Comparison of ENCODE assay signal across 9 mouse cellular contexts in the genomic region with DNA sequence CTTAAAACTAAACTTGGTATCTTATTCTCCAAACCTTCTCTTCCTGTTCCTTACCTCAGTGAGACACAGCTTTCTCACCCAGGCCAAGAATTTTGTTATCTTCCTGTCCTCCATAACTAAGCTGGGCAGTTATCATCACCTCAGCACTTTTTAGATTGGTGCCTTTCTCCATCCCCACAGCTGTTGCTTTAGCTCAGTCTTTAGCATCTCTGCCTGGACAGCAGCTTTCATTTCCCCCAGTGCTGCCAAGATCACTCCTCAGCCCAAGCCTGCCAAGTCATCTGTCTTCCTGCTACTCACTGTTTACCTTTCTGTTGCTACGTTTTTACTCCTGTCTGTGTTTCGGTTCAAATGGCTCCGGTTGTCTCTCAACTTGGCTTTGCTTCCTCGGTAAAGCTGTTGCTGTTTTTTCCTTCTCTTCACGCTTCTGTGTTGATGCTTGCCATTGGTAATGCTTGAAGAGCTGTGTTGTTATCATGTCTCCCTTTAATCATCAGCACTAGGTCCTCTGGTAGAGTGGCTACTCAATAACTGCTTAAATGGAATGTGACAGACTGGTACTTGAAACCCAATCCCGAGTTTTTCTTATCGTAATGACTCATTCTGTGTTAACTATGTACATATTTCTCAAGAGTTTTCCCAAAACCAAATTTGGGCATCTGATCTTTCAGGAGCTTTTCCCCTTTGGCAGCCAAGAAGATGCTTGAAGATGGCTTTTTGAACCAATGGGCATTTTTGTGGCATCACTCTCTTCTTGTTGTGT. TPM values are rescaled to one million over a fixed set of nuclear protein-coding genes. Genes with fewer than 3 reads are reported as not detected.
DNase-seq lines count a peak whose midpoint lies in the region; ATAC-seq lines count a peak whose summit lies in the region.
"Had no signal": no experiment of that assay in that cellular context is flagged by ENCODE, and none has a peak within 500 bp of the region (broad histone marks: within the 10 kb centered on the region; RNA-seq: fewer than 3 reads in every experiment).

No protein-coding gene starts in this region.

- ATAC-seq in heart, embryonic 15.5 days (replicated peaks; ENCODE audit: insufficient number of reproducible peaks, insufficient read depth, low FRiP score, low read depth) = 0 out of 2 replicates have a peak, but pooled peaks have one; percentile 47
- ATAC-seq in megakaryocyte progenitor cell, adult 5-6 weeks (replicated peaks; ENCODE audit: poor library complexity) = peak; percentile 54

- peak overlapping the region; percentile 51 for H3K4me2 ChIP-seq in heart, embryonic 15.5 days

- no peaks in the 10 kb centered on the region for H3K36me3 ChIP-seq in heart, embryonic 15.5 days

- DNase-seq in heart, adult 11 months = peak; percentile 95
- DNase-seq in heart, postnatal 25 days (ENCODE audit: low spot score) = no peak
- peak; percentile 11 for DNase-seq in CD4-positive, CD25-positive, alpha-beta regulatory T cell, adult 2 months (ENCODE audit: low read depth, low spot score)
- peak; percentile 27 for DNase-seq in embryo, embryonic 10.5 days (ENCODE audit: low spot score)
- DNase-seq in frontal cortex, postnatal 14 days (ENCODE audit: low spot score in 2 of 2) = no peak
- DNase-seq in thymus, postnatal 0 days (ENCODE audit: low spot score) = no peak

- H3K4me3 ChIP-seq in heart, embryonic 15.5 days = 0 out of 2 replicates have a peak overlapping the region, but pooled peaks have one; percentile 16
- H3K4me3 ChIP-seq: erythroblast, embryonic 14.5 days had no signal

- peak overlapping the region; percentile 5 for H3K27ac ChIP-seq in heart, embryonic 15.5 days

- peaks cover 30% of the 10 kb centered on the region for H3K4me1 ChIP-seq in heart, embryonic 15.5 days (replicated peaks)

- no peaks in the 10 kb centered on the region for H3K27me3 ChIP-seq in heart, embryonic 15.5 days

- H3K9ac ChIP-seq in heart, embryonic 15.5 days = no peak overlapping the region

- 6% methylated on average over 7 of the region's 7 CpGs for WGBS in heart, embryonic 15.5 days

- intact Hi-C loops in heart, postnatal 25 days (cut with DNase I) = loop anchor here (5.0 kb wide), 1 partner anchor 46 kb away; no protein-coding TSS in a partner anchor

- no peaks in the 10 kb centered on the region for H3K9me3 ChIP-seq in heart, embryonic 15.5 days (replicated peaks)

RNA-seq across cellular contexts. Expression of a gene that starts 26.8 kb away (rescaled TPM):
- total RNA-seq in heart, postnatal 25 days (2021) = 10 to 100 TPM; 39.2 to 44.9 TPM
- 27.3 and 28.3 TPM in 2 replicates for polyA plus RNA-seq in heart, embryonic 15.5 days (2015; fragmentation: Nextera tagmentation; extraction: Ambion mirVana)
- 18.9 and 24.2 TPM in 2 replicates for total RNA-seq in megakaryocyte progenitor cell, adult 5-6 weeks (2015)
- total RNA-seq in megakaryocyte progenitor cell, adult 5-6 weeks (2017) = 6.3 and 7.9 TPM in 2 replicates
- 17.2 and 19.2 TPM in 2 replicates for polyA plus RNA-seq in thymus, postnatal 0 days (2015; fragmentation: Nextera tagmentation; extraction: Ambion mirVana)

Comparison
In these comparisons a context has a peak if more than half of its experiments do, and no peak if none do; other contexts are left out.
1. DNase-seq: peak in heart, adult 11 months (single experiment), CD4-positive, CD25-positive, alpha-beta regulatory T cell, adult 2 months (single experiment) and embryo, embryonic 10.5 days (single experiment); none in heart, postnatal 25 days (single experiment), frontal cortex, postnatal 14 days (0 of 2) and thymus, postnatal 0 days (single experiment).